Mouse (Mus musculus) heart, adult 2 months (tissue): ENCODE measurements around the gene Traf3ip1. TPM values are rescaled to one million over a fixed set of nuclear protein-coding genes. Genes with fewer than 3 reads are reported as not detected.

Experiments
- DNase-seq, 2 experiments: peaks; one replicate each; pipeline ENCODE4 v3.0.0; 2021
- H3K27ac ChIP-seq: fragments of 200-600 bp; 2 replicates; pipeline ENCODE4 v1.8.1; 2022
- H3K27me3 ChIP-seq: fragments of 200-500 bp; 2 replicates; pipeline ENCODE4 v1.6.1; 2012; ENCODE audit warnings: mild to moderate bottlenecking, low read length, inconsistent platforms, mixed read lengths; ENCODE audit not compliant: control insufficient read depth, insufficient read depth
- H3K36me3 ChIP-seq: fragments of 200-500 bp; 2 replicates; pipeline ENCODE4 v1.6.1; 2012; ENCODE audit warnings: low read length, inconsistent platforms; ENCODE audit not compliant: control insufficient read depth, insufficient read depth
- H3K4me1 ChIP-seq: fragments of 200-500 bp; 2 replicates; pipeline ENCODE4 v1.6.1; 2011; ENCODE audit warnings: low read length; ENCODE audit not compliant: control insufficient read depth, insufficient read depth
- H3K4me3 ChIP-seq: fragments of 200-600 bp; 2 replicates; pipeline ENCODE4 v1.8.1; 2022
- H3K79me2 ChIP-seq: fragments of 200-500 bp; replicated peaks from 2 replicates; pipeline ENCODE4 v1.6.1; 2012; ENCODE audit warnings: mild to moderate bottlenecking, inconsistent platforms, low read length, moderate library complexity, mixed read lengths; ENCODE audit not compliant: control insufficient read depth, insufficient read depth
- H3K9ac ChIP-seq: fragments of 200-500 bp; 2 replicates; pipeline ENCODE4 v1.6.1; 2012; ENCODE audit warnings: low read depth, mild to moderate bottlenecking, control low read depth, inconsistent platforms, low read length, mixed read lengths
- CTCF ChIP-seq: fragments of 200-600 bp; IDR thresholded peaks from 2 replicates; pipeline ENCODE4 v1.8.1; 2022; ENCODE audit warnings: antibody characterized with exemption, mild to moderate bottlenecking, moderate library complexity
- EP300 ChIP-seq: fragments of 200-500 bp; IDR thresholded peaks from 2 replicates; pipeline ENCODE4 v1.6.1; 2011; ENCODE audit warnings: low read depth, low read length, control low read depth; ENCODE audit not compliant: insufficient read depth
- POLR2A ChIP-seq: fragments of 200-500 bp; IDR thresholded peaks from 2 replicates; pipeline ENCODE4 v1.6.1; 2011; ENCODE audit warnings: mild to moderate bottlenecking, low read depth, low read length, control low read depth; ENCODE audit not compliant: insufficient read depth
- WGBS: fragments of 180-500 bp; shearing (Covaris S2); methylation state at CpG from one replicate; pipeline ENCODE4 v1.1.7; 2018; 5-methylcytosine and 5-hydroxymethylcytosine counted together
- intact Hi-C: fragments of 180-260 bp; cut with DNase I; formaldehyde crosslinking; loops from one replicate; pipeline ENCODE4 v1.15.1; 2025
- polyA plus RNA-seq: library from polyadenylated mRNA; depleted of rRNA; stranded (reverse); fragments of >200 nt; gene quantifications from 2 replicates; pipeline ENCODE4 v1.2.3, GENCODE M21; 2012
- total RNA-seq, 2 experiments: library from RNA; stranded (reverse); gene quantifications; 2 replicates each; pipeline ENCODE4 v1.2.3; 2021

Traf3ip1 gene
- total and polyA plus RNA-seq, 3 experiments: 5.0 to 5.1 (median 5.0) TPM

GRCm38 (mm10) chr1:91485422-91485821, 9.0 kb upstream of the Traf3ip1 start:
- intact Hi-C loops: no loop called here
- WGBS: 68% methylated on average over 3 of the region's 3 CpGs
- TF ChIP-seq CTCF (no peak), POLR2A (no peak), EP300 (no peak)

GRCm38 (mm10) chr1:91486165-91486564, 8.3 kb upstream of the Traf3ip1 start:
- Histone ChIP-seq H3K9ac (no peak overlapping the region), H3K36me3 (no peaks in the 10 kb centered on the region), H3K27me3 (no peaks in the 10 kb centered on the region), H3K27ac (no peak overlapping the region), H3K79me2 (no peaks in the 10 kb centered on the region), H3K4me1 (peaks cover 1% of the 10 kb centered on the region; the same call in 1 of the 2 replicates), H3K4me3 (no peak overlapping the region)
- TF ChIP-seq CTCF: no peak
- 89% methylated on average over 3 of the region's 3 CpGs for WGBS
- no peak for DNase-seq
- intact Hi-C loops: no loop called here

More at GRCm38 (mm10) chr1:91485422-91485821, 9.0 kb upstream of the Traf3ip1 start:
- no peaks in the 10 kb centered on the region for H3K36me3 ChIP-seq
- no peak overlapping the region for H3K9ac ChIP-seq
- no peak overlapping the region for H3K27ac ChIP-seq
- no peaks in the 10 kb centered on the region for H3K79me2 ChIP-seq
- H3K4me1 ChIP-seq: peaks cover 1% of the 10 kb centered on the region; the same call in 1 of the 2 replicates
- DNase-seq: no peak
- H3K27me3 ChIP-seq: no peaks in the 10 kb centered on the region
- no peak overlapping the region for H3K4me3 ChIP-seq

GRCm38 (mm10) chr1:91490322-91490721, 4.1 kb upstream of the Traf3ip1 start:
- no peak overlapping the region for H3K9ac ChIP-seq
- H3K36me3 ChIP-seq: no peaks in the 10 kb centered on the region
- no peak overlapping the region for H3K4me3 ChIP-seq
- H3K27me3 ChIP-seq: no peaks in the 10 kb centered on the region
- DNase-seq: no peak
- 0 out of 2 replicates have a peak, but pooled peaks cover 1% of the 10 kb centered on the region for H3K79me2 ChIP-seq
- no peak for TF ChIP-seq CTCF
- no peak for TF ChIP-seq EP300
- no peak for TF ChIP-seq POLR2A
- WGBS: 80% methylated on average over 1 of the region's 1 CpGs
- H3K4me1 ChIP-seq: peaks cover 4% of the 10 kb centered on the region
- intact Hi-C loops: no loop called here
- no peak overlapping the region for H3K27ac ChIP-seq

GRCm38 (mm10) chr1:91492740-91493139, 1.7 kb upstream of the Traf3ip1 start:
- Histone ChIP-seq H3K79me2 (peaks cover 1% of the 10 kb centered on the region; the same call in 1 of the 2 replicates), H3K36me3 (no peaks in the 10 kb centered on the region), H3K27ac (no peak overlapping the region), H3K4me3 (no peak overlapping the region), H3K4me1 (peaks cover 4% of the 10 kb centered on the region), H3K27me3 (no peaks in the 10 kb centered on the region), H3K9ac (no peak overlapping the region)
- 30% methylated on average over 2 of the region's 2 CpGs for WGBS
- intact Hi-C loops: no loop called here
- TF ChIP-seq POLR2A: no peak
- TF ChIP-seq CTCF: no peak
- no peak for TF ChIP-seq EP300
- DNase-seq: no peak

- peaks cover 4% of the 10 kb centered on the region for H3K4me1 ChIP-seq
- WGBS: 36% methylated on average over 3 of the region's 3 CpGs
- no peaks in the 10 kb centered on the region for H3K36me3 ChIP-seq
- no peak for TF ChIP-seq CTCF
- no peak for TF ChIP-seq POLR2A
- no peak for TF ChIP-seq EP300
- DNase-seq: no peak
- no peak overlapping the region for H3K27ac ChIP-seq
- H3K9ac ChIP-seq: peak overlapping the region; percentile 9
- no peaks in the 10 kb centered on the region for H3K27me3 ChIP-seq
- H3K4me3 ChIP-seq: peak overlapping the region; percentile 94
- H3K79me2 ChIP-seq: peaks cover 1% of the 10 kb centered on the region; the same call in 1 of the 2 replicates
- intact Hi-C loops: no loop called here
Observed at GRCm38 (mm10) chr1:91493938-91494337, 509 bp upstream of the Traf3ip1 start.

- Histone ChIP-seq H3K9ac (peak overlapping the region; percentile 91), H3K4me3 (peak overlapping the region; percentile 94), H3K79me2 (peaks cover 1% of the 10 kb centered on the region; the same call in 1 of the 2 replicates), H3K36me3 (no peaks in the 10 kb centered on the region), H3K27me3 (no peaks in the 10 kb centered on the region), H3K27ac (no peak overlapping the region), H3K4me1 (peaks cover 4% of the 10 kb centered on the region)
- DNase-seq: peak in 1 of 2 experiments; percentile 17
- intact Hi-C loops: no loop called here
- 52% methylated on average over 5 of the region's 5 CpGs for WGBS
- TF ChIP-seq EP300 (no peak), CTCF (no peak), POLR2A (no peak)
Observed at GRCm38 (mm10) chr1:91495321-91495720, 874 bp downstream of the Traf3ip1 start.
